Mouse (Mus musculus): ENCODE data around the gene Slu7. TPM values are rescaled to one million over a fixed set of nuclear protein-coding genes. Genes with fewer than 3 reads are reported as not detected.

Gene Slu7
- polyA plus RNA-seq, 1 experiment from 2014 or later = 59.6 TPM

GRCm38 (mm10) chr11:43495532-43495931 lies 62.0 kb downstream of the Slu7 start:
- H3K9me3 ChIP-seq (replicated peaks) = no peaks in the 10 kb centered on the region
- H3K4me3 ChIP-seq (replicated peaks) = no peak overlapping the region
- no peaks in the 10 kb centered on the region; the same call in 1 of the 2 replicates for H3K4me1 ChIP-seq
- 40% methylated on average over 3 of the region's 3 CpGs for WGBS
- no peak overlapping the region for H3K27ac ChIP-seq
- no peak overlapping the region for H3K9ac ChIP-seq
- H3K27me3 ChIP-seq = no peaks in the 10 kb centered on the region
- H3K4me2 ChIP-seq = no peak overlapping the region
- ATAC-seq (replicated peaks; ENCODE audit: low FRiP score) = no peak
- H3K36me3 ChIP-seq = no peaks in the 10 kb centered on the region

Other genes with a start within 250 kb of the Slu7 start
- gene Pttg1, start 7.5 kb upstream of the Slu7 start, polyA plus RNA-seq (2015; fragmentation: Nextera tagmentation; extraction: Ambion mirVana) = 100 and 113 TPM in 2 replicates
- gene C1qtnf2, start 40.5 kb downstream of the Slu7 start, polyA plus RNA-seq (2015; fragmentation: Nextera tagmentation; extraction: Ambion mirVana) = 14.9 and 19.8 TPM in 2 replicates
- gene Ccnjl, start 95.0 kb downstream of the Slu7 start, polyA plus RNA-seq (2015; fragmentation: Nextera tagmentation; extraction: Ambion mirVana) = 27.0 and 29.2 TPM in 2 replicates
- 7.0 and 8.2 TPM in 2 replicates for gene 4933415A04Rik, start 153.3 kb downstream of the Slu7 start, polyA plus RNA-seq (2015; fragmentation: Nextera tagmentation; extraction: Ambion mirVana)
- gene Fabp6, start 167.8 kb downstream of the Slu7 start, polyA plus RNA-seq (2015; fragmentation: Nextera tagmentation; extraction: Ambion mirVana) = not detected in 2 replicates
- gene Pwwp2a, start 248.3 kb downstream of the Slu7 start, polyA plus RNA-seq (2015; fragmentation: Nextera tagmentation; extraction: Ambion mirVana) = 29.1 and 30.6 TPM in 2 replicates